9 mouse cellular contexts compared by ENCODE assay signal in genomic region chr11:48869380-48870110, GRCm38 (mm10). TPM values are rescaled to one million over a fixed set of nuclear protein-coding genes. Genes with fewer than 3 reads are reported as not detected.
DNase-seq lines count a peak whose midpoint lies in the region; ATAC-seq and TF ChIP-seq lines count a peak whose summit lies in the region.
"Had no signal": no experiment of that assay in that cellular context is flagged by ENCODE, and none has a peak within 500 bp of the region (broad histone marks: within the 10 kb centered on the region; RNA-seq: fewer than 3 reads in every experiment).

No protein-coding gene starts in this region.

- TF ChIP-seq EP300 in CH12.LX (IDR thresholded peaks at IDR 0.05; ENCODE audit: low read length) = no peak

- no peak for TF ChIP-seq POLR2A in CH12.LX (IDR thresholded peaks at IDR 0.05; ENCODE audit: low read depth, low read length)

- H3K9ac ChIP-seq in forebrain, postnatal 0 days = no peak overlapping the region
- no peak overlapping the region for H3K9ac ChIP-seq in forebrain, embryonic 15.5 days (replicated peaks)
- peak overlapping the region; percentile 85 for H3K9ac ChIP-seq in CH12.LX (ENCODE audit: insufficient read depth, low read depth)
- peak overlapping the region; percentile 74 for H3K9ac ChIP-seq in liver, embryonic 15.5 days
- H3K9ac ChIP-seq: embryonic facial prominence, embryonic 12.5 days had no signal

- TF ChIP-seq RAD21 in CH12.LX (IDR thresholded peaks at IDR 0.05; ENCODE audit: low read depth, low read length) = no peak

- H3K4me2 ChIP-seq in forebrain, postnatal 0 days (ENCODE audit: low read depth) = 0 out of 2 replicates have a peak overlapping the region, but pooled peaks have one; percentile 10
- H3K4me2 ChIP-seq in forebrain, embryonic 15.5 days (replicated peaks) = no peak overlapping the region
- H3K4me2 ChIP-seq in CH12.LX (ENCODE audit: insufficient read depth, low read depth, poor library complexity, severe bottlenecking) = peak overlapping the region; percentile 93
- peak overlapping the region; percentile 89 for H3K4me2 ChIP-seq in liver, embryonic 15.5 days

- no peak for TF ChIP-seq CTCF in forebrain, postnatal 0 days (IDR thresholded peaks at IDR 0.05; ENCODE audit: low read depth)
- TF ChIP-seq CTCF in CH12.LX (conservative IDR thresholded peaks at IDR 0.05 in 1 of 2, IDR thresholded peaks at IDR 0.05 in 1 of 2; ENCODE audit: low read depth in 2 of 2, low read length in 2 of 2) = no peak

- 76% methylated on average over 7 of the region's 7 CpGs for WGBS in forebrain, postnatal 0 days
- WGBS in forebrain, embryonic 15.5 days = 76% methylated on average over 7 of the region's 7 CpGs
- WGBS in liver, embryonic 15.5 days (ENCODE audit: insufficient replicate concordance) = 25% methylated on average over 7 of the region's 7 CpGs

- dilution Hi-C loops in CH12.LX (cut with MboI; ENCODE audit: extremely low pct_ligation_motif_present, extremely low pct_unique_long_range_greater_than_20kb, low sequenced_read_pairs) = no loop called here

- no peak overlapping the region for H3K27ac ChIP-seq in forebrain, postnatal 0 days (ENCODE audit: low read depth, low read length)
- no peak overlapping the region for H3K27ac ChIP-seq in forebrain, embryonic 15.5 days (replicated peaks)
- no peak overlapping the region for H3K27ac ChIP-seq in CH12.LX (ENCODE audit: insufficient read depth, low read depth)
- H3K27ac ChIP-seq in liver, embryonic 15.5 days (replicated peaks) = peak overlapping the region; percentile 90
- H3K27ac ChIP-seq: embryonic facial prominence, embryonic 12.5 days had no signal

- no peak for DNase-seq in forebrain, postnatal 0 days
- no peak for DNase-seq in CH12.LX (ENCODE audit: extremely low read depth)
- peak; percentile 53 for DNase-seq in induced T-regulatory cell, adult 2 months (ENCODE audit: low read depth)
- no peak for DNase-seq in spleen, adult 18-20 months
- DNase-seq in left cerebral cortex, adult 9 months (ENCODE audit: low spot score in 2 of 2) = no peak
- no peak for DNase-seq in layer of hippocampus, adult 9-11 months

- H3K36me3 ChIP-seq in forebrain, postnatal 0 days (ENCODE audit: insufficient read depth) = no peaks in the 10 kb centered on the region
- no peaks in the 10 kb centered on the region for H3K36me3 ChIP-seq in forebrain, embryonic 15.5 days
- peaks cover 22 to 34% of the 10 kb centered on the region in 2 experiments for H3K36me3 ChIP-seq in CH12.LX (replicated peaks in 1 of 2; ENCODE audit: control insufficient read depth in 1 of 2, insufficient read depth in 1 of 2, low read length in 1 of 2)
- peaks cover 30% of the 10 kb centered on the region for H3K36me3 ChIP-seq in liver, embryonic 15.5 days (replicated peaks)
- H3K36me3 ChIP-seq: embryonic facial prominence, embryonic 12.5 days had no signal

- no peaks in the 10 kb centered on the region for H3K27me3 ChIP-seq in forebrain, postnatal 0 days (ENCODE audit: insufficient read depth, low read length)
- H3K27me3 ChIP-seq in forebrain, embryonic 15.5 days = 0 out of 2 replicates have a peak, but pooled peaks cover 4% of the 10 kb centered on the region
- H3K27me3 ChIP-seq in CH12.LX (replicated peaks) = no peaks in the 10 kb centered on the region
- H3K27me3 ChIP-seq in liver, embryonic 15.5 days = no peaks in the 10 kb centered on the region
- H3K27me3 ChIP-seq: embryonic facial prominence, embryonic 12.5 days had no signal

- no peak overlapping the region for H3K4me3 ChIP-seq in forebrain, postnatal 0 days (ENCODE audit: low read depth, low read length)
- no peak overlapping the region for H3K4me3 ChIP-seq in forebrain, embryonic 15.5 days
- peak overlapping the region; percentile 61 to 69 (median 69) for H3K4me3 ChIP-seq in CH12.LX (replicated peaks in 1 of 3; ENCODE audit: low read depth in 2 of 3, low read length in 2 of 3, poor library complexity in 1 of 3)
- peak overlapping the region; percentile 71 for H3K4me3 ChIP-seq in liver, embryonic 15.5 days (replicated peaks)
- H3K4me3 ChIP-seq: embryonic facial prominence, embryonic 12.5 days had no signal

- in situ Hi-C loops in CH12.LX (cut with MboI; ENCODE audit: low pct_ligation_motif_present, low pct_unique_long_range_greater_than_20kb, low sequenced_read_pairs) = loop anchor here (5.0 to 25.0 kb wide), 4 partner anchors 233 to 543 kb away; partner anchors contain the start of genes Mgat1 and Olfr1389

- H3K9me3 ChIP-seq in forebrain, postnatal 0 days (ENCODE audit: low read length) = no peaks in the 10 kb centered on the region
- H3K9me3 ChIP-seq in forebrain, embryonic 15.5 days = no peaks in the 10 kb centered on the region
- no peaks in the 10 kb centered on the region for H3K9me3 ChIP-seq in CH12.LX (replicated peaks; ENCODE audit: low read length)
- H3K9me3 ChIP-seq in liver, embryonic 15.5 days (replicated peaks) = no peaks in the 10 kb centered on the region
- H3K9me3 ChIP-seq: embryonic facial prominence, embryonic 12.5 days had no signal

- ATAC-seq in forebrain, postnatal 0 days = no peak
- no peak for ATAC-seq in forebrain, embryonic 15.5 days (replicated peaks)
- no peak for ATAC-seq in liver, embryonic 15.5 days (ENCODE audit: insufficient read depth)

- H3K4me1 ChIP-seq in forebrain, postnatal 0 days (ENCODE audit: insufficient read depth) = no peaks in the 10 kb centered on the region
- H3K4me1 ChIP-seq in forebrain, embryonic 15.5 days = peaks cover 15% of the 10 kb centered on the region
- peaks cover 0 to 47% of the 10 kb centered on the region in 2 experiments; a peak in 2 of 4 replicates for H3K4me1 ChIP-seq in CH12.LX (ENCODE audit: control insufficient read depth in 1 of 2, insufficient read depth in 2 of 2)
- peaks cover 63% of the 10 kb centered on the region for H3K4me1 ChIP-seq in liver, embryonic 15.5 days (replicated peaks)
- H3K4me1 ChIP-seq: embryonic facial prominence, embryonic 12.5 days had no signal

- H3K79me2 ChIP-seq in CH12.LX (replicated peaks; ENCODE audit: control insufficient read depth, extremely low read depth, insufficient read depth, poor library complexity, severe bottlenecking) = peaks cover 25% of the 10 kb centered on the region

TF ChIP-seq in CH12.LX, 34 proteins besides CTCF, POLR2A, EP300 and RAD21 (continues in another document):
- TF ChIP-seq PAX5 (IDR thresholded peaks at IDR 0.05; ENCODE audit: low read length) (no peak), BHLHE40 (IDR thresholded peaks at IDR 0.05; ENCODE audit: low read depth, low read length) (peak; percentile 8; the same call in 1 of the 2 replicates), MXI1 (IDR thresholded peaks at IDR 0.05; ENCODE audit: low read depth, low read length) (peak; percentile 20; the same call in 1 of the 2 replicates), MEF2A (IDR thresholded peaks at IDR 0.05; ENCODE audit: borderline replicate concordance, low read depth, low read length) (peak; percentile 21; the same call in 1 of the 2 replicates), SIN3A (IDR thresholded peaks at IDR 0.05; ENCODE audit: low read length) (no peak), ETS1 (conservative IDR thresholded peaks at IDR 0.05; ENCODE audit: low read depth, low read length) (no peak), IRF4 (IDR thresholded peaks at IDR 0.05; ENCODE audit: low read depth, low read length) (no peak), ELF1 (IDR thresholded peaks at IDR 0.05; ENCODE audit: low read depth, low read length) (no peak; the same call in 1 of the 2 replicates)

RNA-seq across cellular contexts. Expression of gene Irgm1, which starts 1.9 kb away (rescaled TPM):
- 3.0 and 6.7 TPM in 2 replicates for total RNA-seq in forebrain, postnatal 0 days (2014; rRNA removed)
- 3.5 and 4.9 TPM in 2 replicates for polyA plus RNA-seq in forebrain, postnatal 0 days (2015; fragmentation: Nextera tagmentation; extraction: Ambion mirVana)
- 1.6 and 1.9 TPM in 2 replicates for polyA plus RNA-seq in forebrain, embryonic 15.5 days (2015; fragmentation: Nextera tagmentation; extraction: Ambion mirVana)
- total RNA-seq in CH12.LX (2012; rRNA removed) = 25.7 and 35.0 TPM in 2 replicates
- total RNA-seq in CH12.LX (2014; rRNA removed) = 58.1 and 63.8 TPM in 2 replicates
- polyA plus RNA-seq in CH12.LX (2012; ENCODE audit: insufficient read length, low read depth) = 49.0 and 52.2 TPM in 2 replicates
- polyA plus RNA-seq in liver, embryonic 15.5 days (2015; fragmentation: Nextera tagmentation; extraction: Ambion mirVana) = 19.2 and 20.4 TPM in 2 replicates

RNA-seq across cellular contexts. Expression of gene Gm5431, which starts 32.5 kb away (rescaled TPM):
- total RNA-seq in forebrain, postnatal 0 days (2014; rRNA removed) = 0.29 and 0.38 TPM in 2 replicates
- polyA plus RNA-seq in forebrain, postnatal 0 days (2015; fragmentation: Nextera tagmentation; extraction: Ambion mirVana) = 0.10 and 0.19 TPM in 2 replicates
- 0.11 and 0.14 TPM in 2 replicates for polyA plus RNA-seq in forebrain, embryonic 15.5 days (2015; fragmentation: Nextera tagmentation; extraction: Ambion mirVana)
- 0.89 and 0.97 TPM in 2 replicates for total RNA-seq in CH12.LX (2012; rRNA removed)
- 1.7 and 2.0 TPM in 2 replicates for total RNA-seq in CH12.LX (2014; rRNA removed)
- polyA plus RNA-seq in CH12.LX (2012; ENCODE audit: insufficient read length, low read depth) = 3.1 and 4.9 TPM in 2 replicates
- polyA plus RNA-seq in liver, embryonic 15.5 days (2015; fragmentation: Nextera tagmentation; extraction: Ambion mirVana) = 0.45 and 0.48 TPM in 2 replicates

RNA-seq across cellular contexts. Expression of gene Gm12184, which starts 43.1 kb away (rescaled TPM):
- 8.0 and 9.3 TPM in 2 replicates for total RNA-seq in forebrain, postnatal 0 days (2014; rRNA removed)
- 3.7 and 5.0 TPM in 2 replicates for polyA plus RNA-seq in forebrain, postnatal 0 days (2015; fragmentation: Nextera tagmentation; extraction: Ambion mirVana)
- polyA plus RNA-seq in forebrain, embryonic 15.5 days (2015; fragmentation: Nextera tagmentation; extraction: Ambion mirVana) = 4.5 and 5.8 TPM in 2 replicates
- total RNA-seq in CH12.LX (2012; rRNA removed) = 6.8 and 7.1 TPM in 2 replicates
- 51.6 and 61.0 TPM in 2 replicates for total RNA-seq in CH12.LX (2014; rRNA removed)
- 5.6 and 17.1 TPM in 2 replicates for polyA plus RNA-seq in CH12.LX (2012; ENCODE audit: insufficient read length, low read depth)
- polyA plus RNA-seq in liver, embryonic 15.5 days (2015; fragmentation: Nextera tagmentation; extraction: Ambion mirVana) = 1.4 and 2.1 TPM in 2 replicates

RNA-seq across cellular contexts. Expression of gene Trim7, which starts 43.6 kb away (rescaled TPM):
- total RNA-seq in forebrain, postnatal 0 days (2014; rRNA removed) = 5.6 and 9.5 TPM in 2 replicates
- 1.9 and 2.5 TPM in 2 replicates for polyA plus RNA-seq in forebrain, postnatal 0 days (2015; fragmentation: Nextera tagmentation; extraction: Ambion mirVana)
- 1.4 and 1.7 TPM in 2 replicates for polyA plus RNA-seq in forebrain, embryonic 15.5 days (2015; fragmentation: Nextera tagmentation; extraction: Ambion mirVana)
- 20.8 and 34.6 TPM in 2 replicates for total RNA-seq in CH12.LX (2012; rRNA removed)
- total RNA-seq in CH12.LX (2014; rRNA removed) = 9.2 and 9.5 TPM in 2 replicates
- 11.6 and 15.1 TPM in 2 replicates for polyA plus RNA-seq in CH12.LX (2012; ENCODE audit: insufficient read length, low read depth)
- 0.09 and 0.21 TPM in 2 replicates for polyA plus RNA-seq in liver, embryonic 15.5 days (2015; fragmentation: Nextera tagmentation; extraction: Ambion mirVana)

RNA-seq across cellular contexts. Expression of gene Trim41, which starts 52.4 kb away (rescaled TPM):
- 42.2 and 47.1 TPM in 2 replicates for total RNA-seq in forebrain, postnatal 0 days (2014; rRNA removed)
- polyA plus RNA-seq in forebrain, postnatal 0 days (2015; fragmentation: Nextera tagmentation; extraction: Ambion mirVana) = 4.4 TPM in 2 replicates
- 6.0 and 6.3 TPM in 2 replicates for polyA plus RNA-seq in forebrain, embryonic 15.5 days (2015; fragmentation: Nextera tagmentation; extraction: Ambion mirVana)
- total RNA-seq in CH12.LX (2012; rRNA removed) (30.2 and 36.0 TPM in 2 replicates), CH12.LX (2014; rRNA removed) (18.8 and 20.9 TPM in 2 replicates)
- polyA plus RNA-seq in CH12.LX (2012; ENCODE audit: insufficient read length, low read depth) = 51.6 and 63.7 TPM in 2 replicates
- polyA plus RNA-seq in liver, embryonic 15.5 days (2015; fragmentation: Nextera tagmentation; extraction: Ambion mirVana) = 2.0 and 2.3 TPM in 2 replicates

Comparison
In these comparisons a context has a peak if more than half of its experiments do, and no peak if none do; other contexts are left out.
1. H3K4me3 ChIP-seq: peak in CH12.LX (3 of 3) and liver, embryonic 15.5 days (single experiment); none in forebrain, postnatal 0 days (single experiment) and forebrain, embryonic 15.5 days (single experiment).
2. H3K9ac ChIP-seq: peak in CH12.LX (single experiment) and liver, embryonic 15.5 days (single experiment); none in forebrain, postnatal 0 days (single experiment) and forebrain, embryonic 15.5 days (single experiment).